Mouse (Mus musculus) mouse embryonic stem cell (cell line): ENCODE results near the gene Olfr881.

Experiments
- in situ Hi-C, 2 experiments: fragments of 300-500 bp; cut with MboI; formaldehyde crosslinking; loops; 1 replicate in 1 of 2; 3 replicates in 1 of 2; pipeline ENCODE4 v1.14.3; 2019 to 2020; ENCODE audit warnings: low sequenced_read_pairs in 2 of 2, low pct_unique_long_range_greater_than_20kb in 1 of 2, mixed read lengths in 1 of 2; ENCODE audit not compliant: unreplicated experiment in 1 of 2

Olfr881 gene

GRCm38 (mm10) chr9:37991525-37991924 lies at the start of gene Olfr881:
TSS of gene Olfr881 (plus strand) at chr9:37991825.
- in situ Hi-C loops = no loop called here

- in situ Hi-C loops = no loop called here
Measured at GRCm38 (mm10) chr9:37998581-37999204, 7.1 kb downstream of the Olfr881 start.

GRCm38 (mm10) chr9:38000021-38000420 lies 8.4 kb downstream of the Olfr881 start:
- in situ Hi-C loops = no loop called here

- in situ Hi-C loops = no loop called here
Measured at GRCm38 (mm10) chr9:38025508-38025907, 33.9 kb downstream of the Olfr881 start, which contains the start of gene Olfr883. TSS of gene Olfr883 (plus strand) at chr9:38025808.
